Mouse (Mus musculus): ENCODE results near the gene St6galnac3. TPM values are rescaled to one million over a fixed set of nuclear protein-coding genes. Genes with fewer than 3 reads are reported as not detected.
"Not testable (repeated sequence)": the region's sequence is repeated elsewhere in the genome, so short reads cannot be mapped to it uniquely, and the experiment has no call there.

Gene St6galnac3
- polyA plus RNA-seq, 1 experiment from 2014 or later, result 23.2 TPM

DNA sequence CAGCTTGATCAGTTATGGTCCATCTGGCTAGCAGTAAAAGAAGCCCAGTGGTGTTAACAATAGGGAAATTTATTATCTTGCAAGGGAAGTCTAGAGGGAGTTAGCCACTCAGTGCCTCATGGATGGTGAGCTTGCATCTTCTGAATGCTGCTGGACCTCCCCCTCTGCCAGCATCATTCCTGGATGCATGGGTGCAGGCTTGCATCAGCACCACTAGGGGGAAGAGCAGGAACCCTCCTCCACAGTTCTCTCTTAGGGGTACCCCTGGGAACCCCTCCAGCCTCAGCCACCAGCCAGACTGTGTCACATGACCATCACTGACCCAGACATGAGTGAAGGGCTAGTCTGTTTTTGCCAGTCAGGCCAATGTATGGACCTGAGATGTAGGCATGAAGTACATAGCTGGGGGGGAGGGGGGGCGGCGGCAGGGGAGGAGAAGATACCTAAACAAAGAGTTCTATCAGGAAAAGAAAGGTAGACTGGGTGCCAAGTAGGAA, 31.6 kb upstream of the St6galnac3 start:
- peak; percentile 17; the same call in 1 of the 2 replicates for ATAC-seq
- H3K36me3 ChIP-seq (ENCODE audit: control insufficient read depth, insufficient read depth, low read length), result no peaks in the 10 kb centered on the region
- peaks cover 2% of the 10 kb centered on the region; the same call in 1 of the 2 replicates for H3K4me1 ChIP-seq (ENCODE audit: control insufficient read depth, insufficient read depth, low read depth, low read length)
- H3K27ac ChIP-seq (ENCODE audit: low read depth, low read length), result no peak overlapping the region
- H3K9ac ChIP-seq (ENCODE audit: low read depth, low read length), result no peak overlapping the region
- no peaks in the 10 kb centered on the region; the same call in 1 of the 2 replicates for H3K27me3 ChIP-seq (replicated peaks; ENCODE audit: control insufficient read depth, insufficient read depth, low read length)
- no peak overlapping the region for H3K4me2 ChIP-seq (ENCODE audit: low read length)
- WGBS, result 90% methylated on average over 2 of the region's 2 CpGs
- no peak overlapping the region for H3K4me3 ChIP-seq (ENCODE audit: low read length)
- no peaks in the 10 kb centered on the region for H3K9me3 ChIP-seq (ENCODE audit: control insufficient read depth, low read length)

DNA sequence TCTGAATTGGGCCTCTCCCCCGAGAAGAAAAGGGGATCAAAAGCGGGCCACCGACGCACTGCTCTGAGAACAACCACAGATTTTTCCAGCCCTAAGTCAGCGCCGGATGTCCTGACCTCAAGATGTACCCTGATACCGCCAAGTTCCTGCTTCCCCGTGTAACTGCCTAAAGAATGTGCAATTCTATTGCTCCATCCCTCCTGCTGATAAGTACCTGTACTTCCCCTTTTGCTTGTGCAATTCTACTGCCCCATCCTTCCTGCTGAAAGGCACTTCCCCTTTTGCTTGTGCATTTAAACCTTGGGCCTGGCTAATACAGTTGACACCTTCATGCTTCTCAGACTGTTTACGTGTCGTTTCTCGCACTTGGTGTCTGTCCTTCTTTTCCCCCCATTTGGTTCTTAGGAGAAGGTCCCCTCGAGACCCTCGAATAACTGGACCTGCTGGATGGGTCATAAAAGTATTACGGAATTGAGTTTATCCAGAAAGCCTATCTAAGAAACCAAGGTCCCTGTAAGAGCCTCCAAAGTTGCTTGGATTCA, 30.9 kb upstream of the St6galnac3 start:
- H3K27me3 ChIP-seq (replicated peaks; ENCODE audit: control insufficient read depth, insufficient read depth, low read length); H3K9me3 ChIP-seq (ENCODE audit: control insufficient read depth, low read length); H3K4me3 ChIP-seq (ENCODE audit: low read length); H3K9ac ChIP-seq (ENCODE audit: low read depth, low read length); H3K4me1 ChIP-seq (ENCODE audit: control insufficient read depth, insufficient read depth, low read depth, low read length); H3K36me3 ChIP-seq (ENCODE audit: control insufficient read depth, insufficient read depth, low read length); H3K4me2 ChIP-seq (ENCODE audit: low read length); H3K27ac ChIP-seq (ENCODE audit: low read depth, low read length); ATAC-seq: not testable (repeated sequence)
- 85% methylated on average over 14 of the region's 14 CpGs for WGBS

DNA sequence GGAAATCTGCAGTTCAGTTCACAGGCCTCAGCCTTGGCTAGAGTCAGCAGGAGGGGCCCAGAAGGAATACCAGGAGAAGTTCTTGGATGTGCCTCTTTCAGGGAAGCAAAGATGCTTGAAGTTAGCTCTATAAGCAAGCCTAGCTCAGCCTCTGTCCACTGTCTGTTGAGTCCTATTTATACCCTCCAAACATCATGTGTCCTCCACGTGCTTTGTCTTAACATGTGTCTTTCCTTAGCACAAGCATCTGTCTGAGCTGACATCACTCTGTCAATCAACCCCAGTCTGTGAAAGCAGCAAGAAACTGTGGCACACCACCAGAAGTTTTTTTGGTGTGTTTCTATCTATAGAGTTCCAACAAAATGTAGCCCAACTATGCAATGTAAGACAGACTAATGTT, 26.5 kb upstream of the St6galnac3 start:
- Histone ChIP-seq H3K4me3 (ENCODE audit: low read length) (no peak overlapping the region), H3K36me3 (ENCODE audit: control insufficient read depth, insufficient read depth, low read length) (no peaks in the 10 kb centered on the region), H3K4me1 (ENCODE audit: control insufficient read depth, insufficient read depth, low read depth, low read length) (no peaks in the 10 kb centered on the region), H3K27me3 (replicated peaks; ENCODE audit: control insufficient read depth, insufficient read depth, low read length) (no peaks in the 10 kb centered on the region; the same call in 1 of the 2 replicates), H3K9ac (ENCODE audit: low read depth, low read length) (no peak overlapping the region), H3K27ac (ENCODE audit: low read depth, low read length) (no peak overlapping the region), H3K9me3 (ENCODE audit: control insufficient read depth, low read length) (no peaks in the 10 kb centered on the region), H3K4me2 (ENCODE audit: low read length) (no peak overlapping the region)
- no peak for ATAC-seq
- WGBS, result 59% methylated on average over 1 of the region's 1 CpGs

DNA sequence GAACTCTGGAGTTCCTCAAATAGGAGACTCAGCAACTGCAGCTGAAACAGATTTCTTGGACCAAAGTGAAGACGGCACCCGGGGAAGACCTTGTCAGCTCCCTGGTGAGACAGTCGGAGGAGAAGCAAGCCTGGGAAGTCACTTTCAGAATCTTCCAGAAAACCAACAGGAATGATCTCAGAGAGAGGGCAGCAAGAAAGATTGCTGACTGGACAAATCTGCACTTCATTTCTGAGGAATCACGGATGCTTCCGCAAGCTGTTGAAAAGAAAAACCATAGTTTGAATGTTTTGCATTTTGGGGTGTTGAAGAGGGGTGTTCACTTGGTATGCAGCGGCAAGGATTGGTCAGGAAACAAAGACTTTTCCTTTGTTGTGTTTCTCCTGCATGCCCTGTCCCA, 24.4 kb upstream of the St6galnac3 start:
- Histone ChIP-seq H3K27me3 (replicated peaks; ENCODE audit: control insufficient read depth, insufficient read depth, low read length) (no peaks in the 10 kb centered on the region; the same call in 1 of the 2 replicates), H3K4me2 (ENCODE audit: low read length) (no peak overlapping the region), H3K4me3 (ENCODE audit: low read length) (no peak overlapping the region), H3K9ac (ENCODE audit: low read depth, low read length) (no peak overlapping the region), H3K27ac (ENCODE audit: low read depth, low read length) (no peak overlapping the region), H3K36me3 (ENCODE audit: control insufficient read depth, insufficient read depth, low read length) (no peaks in the 10 kb centered on the region), H3K4me1 (ENCODE audit: control insufficient read depth, insufficient read depth, low read depth, low read length) (no peaks in the 10 kb centered on the region), H3K9me3 (ENCODE audit: control insufficient read depth, low read length) (no peaks in the 10 kb centered on the region)
- WGBS, result 87% methylated on average over 6 of the region's 6 CpGs
- ATAC-seq, result no peak

DNA sequence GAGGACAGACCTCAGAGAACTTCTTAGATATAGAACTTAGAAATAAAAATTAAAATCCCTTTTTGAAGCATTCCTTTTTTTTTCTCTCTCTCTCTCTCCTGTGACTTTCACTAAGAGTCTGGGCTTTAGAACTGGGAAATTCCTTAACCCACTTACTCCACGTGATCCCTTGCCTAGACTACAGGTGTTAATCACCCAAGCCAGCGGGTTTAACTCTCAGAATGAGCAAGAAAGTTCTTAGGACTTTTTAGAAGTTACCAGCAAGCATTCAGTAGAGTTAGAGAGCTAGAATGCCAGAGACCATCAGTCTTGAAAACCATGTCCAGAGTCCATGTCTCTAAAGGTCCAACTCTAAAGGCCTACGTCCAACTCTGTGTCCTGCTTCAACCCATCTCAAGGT, 23.3 kb upstream of the St6galnac3 start:
- 89% methylated on average over 3 of the region's 3 CpGs for WGBS
- Histone ChIP-seq H3K9me3 (ENCODE audit: control insufficient read depth, low read length) (no peaks in the 10 kb centered on the region), H3K27me3 (replicated peaks; ENCODE audit: control insufficient read depth, insufficient read depth, low read length) (no peaks in the 10 kb centered on the region), H3K9ac (ENCODE audit: low read depth, low read length) (no peak overlapping the region), H3K4me3 (ENCODE audit: low read length) (no peak overlapping the region), H3K4me2 (ENCODE audit: low read length) (no peak overlapping the region), H3K27ac (ENCODE audit: low read depth, low read length) (no peak overlapping the region), H3K36me3 (ENCODE audit: control insufficient read depth, insufficient read depth, low read length) (no peaks in the 10 kb centered on the region), H3K4me1 (ENCODE audit: control insufficient read depth, insufficient read depth, low read depth, low read length) (no peaks in the 10 kb centered on the region)
- ATAC-seq, result no peak

DNA sequence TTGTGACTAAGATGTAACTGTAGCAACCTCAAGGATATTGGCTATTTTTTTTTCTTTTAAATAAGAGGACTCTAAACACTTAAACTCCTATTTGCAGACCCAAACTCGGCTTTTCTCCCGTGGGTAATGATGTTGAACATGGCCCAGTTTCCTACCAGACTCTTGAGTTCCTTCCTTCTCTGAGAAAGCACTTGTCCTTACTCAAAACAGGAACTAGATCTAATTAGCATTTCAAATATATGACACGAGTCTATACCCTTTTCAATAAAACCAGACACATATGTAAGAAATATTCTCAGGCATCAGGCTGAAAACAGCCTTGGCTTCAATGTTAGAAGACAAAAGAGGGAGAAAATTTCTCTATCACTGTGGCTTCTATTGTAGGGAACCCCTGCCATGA, 20.1 kb upstream of the St6galnac3 start:
- no peaks in the 10 kb centered on the region for H3K36me3 ChIP-seq (ENCODE audit: control insufficient read depth, insufficient read depth, low read length)
- H3K9ac ChIP-seq (ENCODE audit: low read depth, low read length), result no peak overlapping the region
- H3K9me3 ChIP-seq (ENCODE audit: control insufficient read depth, low read length), result no peaks in the 10 kb centered on the region
- 64% methylated on average over 3 of the region's 3 CpGs for WGBS
- H3K4me1 ChIP-seq (ENCODE audit: control insufficient read depth, insufficient read depth, low read depth, low read length), result no peaks in the 10 kb centered on the region
- ATAC-seq, result no peak
- H3K27me3 ChIP-seq (replicated peaks; ENCODE audit: control insufficient read depth, insufficient read depth, low read length), result no peaks in the 10 kb centered on the region
- H3K4me3 ChIP-seq (ENCODE audit: low read length), result no peak overlapping the region
- H3K4me2 ChIP-seq (ENCODE audit: low read length), result no peak overlapping the region
- no peak overlapping the region for H3K27ac ChIP-seq (ENCODE audit: low read depth, low read length)

DNA sequence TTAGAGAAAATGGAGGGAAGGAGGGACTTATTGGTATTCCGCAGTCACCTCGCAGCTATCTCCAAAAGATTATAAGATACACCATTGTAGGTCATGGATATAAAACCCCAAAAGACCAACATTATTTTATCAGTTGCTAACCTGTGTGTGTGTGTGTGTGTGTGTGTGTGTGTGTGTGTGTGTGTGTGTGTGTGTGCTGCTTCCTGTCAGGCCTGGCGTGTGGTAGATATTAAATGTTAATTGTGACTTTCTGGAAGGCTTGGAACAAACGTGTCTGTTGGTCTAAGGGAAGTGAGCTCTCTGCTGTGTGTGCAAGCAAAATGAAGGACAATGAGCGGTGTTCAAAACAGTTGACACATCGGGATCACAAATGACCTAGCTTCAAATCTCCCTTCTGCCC, 19.5 kb upstream of the St6galnac3 start:
- no peaks in the 10 kb centered on the region for H3K4me1 ChIP-seq (ENCODE audit: control insufficient read depth, insufficient read depth, low read depth, low read length)
- H3K27me3 ChIP-seq (replicated peaks; ENCODE audit: control insufficient read depth, insufficient read depth, low read length), result no peaks in the 10 kb centered on the region
- H3K27ac ChIP-seq (ENCODE audit: low read depth, low read length), result no peak overlapping the region
- ATAC-seq, result no peak
- H3K4me2 ChIP-seq (ENCODE audit: low read length), result no peak overlapping the region
- H3K36me3 ChIP-seq (ENCODE audit: control insufficient read depth, insufficient read depth, low read length), result no peaks in the 10 kb centered on the region
- no peak overlapping the region for H3K9ac ChIP-seq (ENCODE audit: low read depth, low read length)
- no peaks in the 10 kb centered on the region for H3K9me3 ChIP-seq (ENCODE audit: control insufficient read depth, low read length)
- no peak overlapping the region for H3K4me3 ChIP-seq (ENCODE audit: low read length)
- 80% methylated on average over 6 of the region's 6 CpGs for WGBS

DNA sequence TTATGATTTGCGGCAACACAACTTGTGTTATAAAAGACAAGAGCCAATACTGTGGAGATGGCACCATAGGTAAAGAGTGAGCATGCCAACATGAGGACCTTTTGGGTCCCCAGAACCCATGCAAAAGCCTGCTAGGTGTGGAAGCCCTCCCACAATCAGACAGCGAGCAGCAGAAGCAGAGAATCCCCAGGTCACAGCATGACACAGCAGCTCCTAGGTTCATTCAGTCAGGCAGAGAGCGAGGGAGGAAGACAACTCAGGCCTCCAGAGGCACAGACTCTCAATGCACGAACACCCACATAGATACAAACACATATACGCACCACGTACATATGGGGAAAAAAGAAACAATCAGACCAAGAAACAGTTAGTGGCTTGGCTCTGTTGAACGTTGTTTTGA, 16.8 kb upstream of the St6galnac3 start:
- no peaks in the 10 kb centered on the region for H3K27me3 ChIP-seq (replicated peaks; ENCODE audit: control insufficient read depth, insufficient read depth, low read length)
- no peak overlapping the region for H3K4me3 ChIP-seq (ENCODE audit: low read length)
- no peaks in the 10 kb centered on the region for H3K36me3 ChIP-seq (ENCODE audit: control insufficient read depth, insufficient read depth, low read length)
- H3K27ac ChIP-seq (ENCODE audit: low read depth, low read length), result no peak overlapping the region
- WGBS, result 88% methylated on average over 7 of the region's 7 CpGs
- H3K4me1 ChIP-seq (ENCODE audit: control insufficient read depth, insufficient read depth, low read depth, low read length), result peaks cover 6% of the 10 kb centered on the region
- H3K4me2 ChIP-seq (ENCODE audit: low read length), result no peak overlapping the region
- no peak overlapping the region for H3K9ac ChIP-seq (ENCODE audit: low read depth, low read length)
- ATAC-seq, result no peak
- H3K9me3 ChIP-seq (ENCODE audit: control insufficient read depth, low read length), result no peaks in the 10 kb centered on the region

DNA sequence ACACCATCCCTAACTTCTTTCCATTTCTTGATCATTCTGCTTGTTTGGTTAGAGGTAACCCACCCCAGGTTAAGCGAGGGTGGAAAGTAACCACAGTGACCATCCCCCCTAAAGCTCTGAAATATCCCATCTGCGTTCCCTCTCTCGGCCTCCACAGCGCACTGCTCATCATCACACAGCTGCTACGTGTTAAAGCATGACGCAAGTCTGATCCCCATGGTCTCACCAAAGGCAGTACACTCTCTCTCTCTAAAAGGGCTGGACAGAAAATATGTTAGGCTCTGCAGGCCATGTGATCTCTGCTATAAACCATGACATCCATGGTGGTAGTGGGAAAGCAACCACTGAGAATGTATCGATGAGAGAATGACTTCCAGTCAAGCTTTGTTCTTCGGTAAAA, 14.4 kb upstream of the St6galnac3 start:
- peaks cover 6% of the 10 kb centered on the region for H3K4me1 ChIP-seq (ENCODE audit: control insufficient read depth, insufficient read depth, low read depth, low read length)
- H3K9me3 ChIP-seq (ENCODE audit: control insufficient read depth, low read length), result no peaks in the 10 kb centered on the region
- no peak overlapping the region for H3K4me3 ChIP-seq (ENCODE audit: low read length)
- ATAC-seq, result no peak
- no peak overlapping the region for H3K4me2 ChIP-seq (ENCODE audit: low read length)
- no peak overlapping the region for H3K9ac ChIP-seq (ENCODE audit: low read depth, low read length)
- H3K36me3 ChIP-seq (ENCODE audit: control insufficient read depth, insufficient read depth, low read length), result no peaks in the 10 kb centered on the region
- no peak overlapping the region for H3K27ac ChIP-seq (ENCODE audit: low read depth, low read length)
- H3K27me3 ChIP-seq (replicated peaks; ENCODE audit: control insufficient read depth, insufficient read depth, low read length), result no peaks in the 10 kb centered on the region
- 73% methylated on average over 8 of the region's 8 CpGs for WGBS

DNA sequence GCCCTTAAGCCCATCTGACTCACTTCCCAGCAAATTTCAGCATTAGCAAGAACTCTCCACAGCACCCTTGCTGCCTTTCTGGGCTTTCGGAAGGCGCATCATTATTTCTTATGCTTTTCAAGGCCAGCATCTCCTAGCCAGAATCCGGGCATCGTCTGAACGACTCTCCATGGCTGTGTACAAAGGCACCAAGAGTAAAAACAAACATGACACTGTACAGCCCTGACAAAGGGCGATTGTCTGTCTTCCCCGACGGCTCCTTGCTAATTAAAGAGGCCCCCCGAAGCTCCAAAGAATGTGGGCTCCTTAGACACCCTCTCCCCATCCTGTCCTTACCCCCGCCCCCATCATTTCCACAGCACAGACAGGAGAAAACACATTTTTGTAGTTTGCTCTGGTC, 13.4 kb upstream of the St6galnac3 start:
- no peak overlapping the region for H3K9ac ChIP-seq (ENCODE audit: low read depth, low read length)
- no peak overlapping the region for H3K4me3 ChIP-seq (ENCODE audit: low read length)
- H3K9me3 ChIP-seq (ENCODE audit: control insufficient read depth, low read length), result no peaks in the 10 kb centered on the region
- peaks cover 6% of the 10 kb centered on the region for H3K4me1 ChIP-seq (ENCODE audit: control insufficient read depth, insufficient read depth, low read depth, low read length)
- H3K27ac ChIP-seq (ENCODE audit: low read depth, low read length), result no peak overlapping the region
- ATAC-seq, result peak; percentile 43
- no peaks in the 10 kb centered on the region for H3K36me3 ChIP-seq (ENCODE audit: control insufficient read depth, insufficient read depth, low read length)
- 19% methylated on average over 10 of the region's 10 CpGs for WGBS
- H3K27me3 ChIP-seq (replicated peaks; ENCODE audit: control insufficient read depth, insufficient read depth, low read length), result no peaks in the 10 kb centered on the region
- H3K4me2 ChIP-seq (ENCODE audit: low read length), result no peak overlapping the region

Data from hindbrain, embryonic 16.5 days (tissue).